Mouse (Mus musculus): Measurements from ENCODE around the gene Armh1.
A peak's percentile ranks its signal among the peaks of the same experiment; 100 is the strongest.
"Not testable (repeated sequence)": the region's sequence is repeated elsewhere in the genome, so short reads cannot be mapped to it uniquely, and the experiment has no call there.

The Armh1 gene

GRCm38 (mm10) chr4:117221836-117222235, 30.1 kb downstream of the Armh1 start:
- no peak for DNase-seq (ENCODE audit: low spot score)

- DNase-seq (ENCODE audit: low spot score): no peak
Measured at GRCm38 (mm10) chr4:117220741-117221515, 31.0 kb downstream of the Armh1 start.

- no peak for DNase-seq (ENCODE audit: low spot score)
Measured at GRCm38 (mm10) chr4:117218517-117219219, 33.3 kb downstream of the Armh1 start.

- no peak for DNase-seq (ENCODE audit: low spot score)
Measured at GRCm38 (mm10) chr4:117217029-117217428, 34.9 kb downstream of the Armh1 start.

- no peak for DNase-seq (ENCODE audit: low spot score)
Measured at GRCm38 (mm10) chr4:117214250-117214649, 37.7 kb downstream of the Armh1 start.

- peak; percentile 46 for DNase-seq (ENCODE audit: low spot score)
Measured at GRCm38 (mm10) chr4:117210147-117211074, 41.5 kb downstream of the Armh1 start.

- no peak for DNase-seq (ENCODE audit: low spot score)
Measured at GRCm38 (mm10) chr4:117209592-117209991, 42.3 kb downstream of the Armh1 start.

- DNase-seq (ENCODE audit: low spot score): no peak
Measured at GRCm38 (mm10) chr4:117202992-117203354, 49.0 kb downstream of the Armh1 start.

GRCm38 (mm10) chr4:117202046-117202991, 49.6 kb downstream of the Armh1 start:
- DNase-seq (ENCODE audit: low spot score): no peak

- DNase-seq (ENCODE audit: low spot score): no peak
Measured at GRCm38 (mm10) chr4:117191804-117192203, 60.1 kb downstream of the Armh1 start.

- no peak for DNase-seq (ENCODE audit: low spot score)
Measured at GRCm38 (mm10) chr4:117190660-117191059, 61.3 kb downstream of the Armh1 start.

GRCm38 (mm10) chr4:117189856-117190543, 61.9 kb downstream of the Armh1 start:
- DNase-seq (ENCODE audit: low spot score): no peak

- peak; percentile 63 for DNase-seq (ENCODE audit: low spot score)
Measured at GRCm38 (mm10) chr4:117189382-117189855, 62.5 kb downstream of the Armh1 start.

GRCm38 (mm10) chr4:117188969-117189368, 63.0 kb downstream of the Armh1 start:
- no peak for DNase-seq (ENCODE audit: low spot score)

GRCm38 (mm10) chr4:117182759-117183096, 69.2 kb downstream of the Armh1 start:
- DNase-seq (ENCODE audit: low spot score): not testable (repeated sequence)

GRCm38 (mm10) chr4:117181863-117182758, 69.8 kb downstream of the Armh1 start, which contains the start of gene Kif2c:
Kif2c (minus strand) TSS chr4:117182639.
- DNase-seq (ENCODE audit: low spot score): peak; percentile 84

- DNase-seq (ENCODE audit: low spot score): no peak
Measured at GRCm38 (mm10) chr4:117169936-117170335, 82.0 kb downstream of the Armh1 start.
